Mouse (Mus musculus) gastrocnemius, adult 2 months (tissue): ENCODE measurements at regions not wholly inside any gene's neighbourhood (a gene's known extent, or its start where the extent isn't known, plus 50 kb on each side); places are given as distances from the start of the nearest gene placed in this dataset.
"Not testable (repeated sequence)": the region's sequence is repeated elsewhere in the genome, so short reads cannot be mapped to it uniquely, and the experiment has no call there.

ENCODE experiments used
- DNase-seq: peaks from one replicate; pipeline ENCODE4 v3.0.0; 2022
- H3K27ac ChIP-seq: fragments of 200-600 bp; 2 replicates; pipeline ENCODE4 v1.8.1; 2022; ENCODE audit warnings: mild to moderate bottlenecking
- H3K4me3 ChIP-seq: fragments of 200-600 bp; 2 replicates; pipeline ENCODE4 v1.8.1; 2022; ENCODE audit warnings: mild to moderate bottlenecking, moderate library complexity
- CTCF ChIP-seq: fragments of 200-600 bp; IDR thresholded peaks from 2 replicates; pipeline ENCODE4 v1.8.1; 2022; ENCODE audit warnings: antibody characterized with exemption, mild to moderate bottlenecking, moderate library complexity
- intact Hi-C: fragments of 180-260 bp; cut with DNase I; formaldehyde crosslinking; loops from one replicate; pipeline ENCODE4 v1.15.1; 2025

DNA sequence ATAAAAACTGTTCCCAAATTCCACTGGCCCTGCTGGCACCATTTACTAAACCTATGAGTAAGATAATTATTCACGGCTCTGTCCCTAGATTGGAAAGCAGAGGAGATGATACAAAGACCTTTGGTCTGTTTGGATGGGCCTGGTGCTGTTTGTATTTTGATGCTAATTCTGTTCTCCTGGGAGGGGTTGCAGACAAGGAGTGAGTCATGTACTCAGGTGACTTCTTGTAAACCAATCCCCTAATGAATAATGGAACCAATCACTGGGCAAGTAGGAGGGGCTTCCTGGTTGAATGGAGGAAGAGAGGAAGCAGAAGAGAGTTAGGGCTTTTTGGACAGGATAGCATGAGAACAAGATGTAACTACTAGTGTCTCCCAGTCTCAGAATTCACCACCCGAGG lies 130.0 kb upstream of the Gm9972 start:
- Histone ChIP-seq H3K27ac (no peak overlapping the region), H3K4me3 (no peak overlapping the region)
- intact Hi-C loops = no loop called here
- no peak for DNase-seq
- TF ChIP-seq CTCF = no peak

GRCm38 (mm10) chr11:42906020-42906419 lies 129.5 kb upstream of the Gm9972 start:
- intact Hi-C loops = no loop called here
- no peak overlapping the region for H3K27ac ChIP-seq
- no peak for TF ChIP-seq CTCF
- no peak overlapping the region for H3K4me3 ChIP-seq
- no peak for DNase-seq

DNA sequence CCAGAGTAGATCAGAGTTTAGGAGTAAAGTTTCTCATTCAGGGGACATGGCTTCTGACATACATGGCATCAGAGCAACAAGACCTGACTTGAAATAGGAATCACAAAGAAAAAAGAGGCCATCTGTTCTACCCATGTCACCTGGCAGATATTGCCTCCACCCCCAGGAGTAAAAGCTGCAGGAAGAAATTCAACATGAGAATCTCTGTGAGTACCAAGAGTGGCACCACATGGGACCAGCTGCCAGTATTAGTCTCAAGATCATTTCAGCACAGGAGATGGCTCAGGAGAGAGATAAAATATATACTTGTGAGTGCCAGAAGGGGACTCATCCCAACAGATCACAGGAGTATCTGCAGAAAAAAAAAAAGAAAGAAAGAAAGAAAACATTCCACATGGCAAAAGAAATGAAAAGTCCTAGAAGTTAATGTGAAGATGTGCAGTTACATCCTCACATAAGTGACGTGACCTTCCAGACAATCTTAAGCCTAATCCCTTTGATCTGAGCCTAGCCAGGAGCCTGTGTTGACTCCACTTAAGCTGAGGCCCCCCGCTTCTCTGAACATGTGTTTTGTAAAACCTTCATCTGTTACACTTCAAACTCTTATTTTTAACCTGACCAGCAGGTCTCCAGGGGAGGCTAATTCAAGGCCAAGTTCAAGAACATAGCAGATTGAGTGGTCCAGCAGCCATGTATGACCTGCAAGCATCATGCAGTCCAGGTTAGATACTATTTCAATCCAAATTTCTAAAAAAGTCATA lies 118.9 kb upstream of the Gm9972 start:
- DNase-seq = no peak
- intact Hi-C loops = no loop called here
- no peak for TF ChIP-seq CTCF
- no peak overlapping the region for H3K4me3 ChIP-seq
- H3K27ac ChIP-seq = no peak overlapping the region

DNA sequence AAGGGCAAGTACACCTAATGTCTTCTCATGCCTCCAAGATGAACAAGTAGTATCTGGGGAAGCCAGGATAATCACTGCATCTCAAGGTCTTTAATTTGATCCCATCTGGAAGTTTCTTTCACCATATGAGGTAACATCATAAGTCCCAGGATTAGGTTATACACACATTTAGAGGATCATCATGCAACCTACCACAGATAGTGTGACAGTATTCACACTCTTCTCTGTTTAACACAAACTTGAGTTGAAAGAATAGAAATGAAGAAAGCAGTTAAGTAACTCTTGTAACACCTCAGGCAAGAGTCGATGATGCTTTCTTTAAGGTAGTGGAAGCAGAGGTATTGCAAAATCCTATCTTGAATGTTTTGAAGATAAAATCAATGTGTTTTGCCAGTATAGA lies 116.3 kb upstream of the Gm9972 start:
- TF ChIP-seq CTCF = no peak
- intact Hi-C loops = no loop called here

DNA sequence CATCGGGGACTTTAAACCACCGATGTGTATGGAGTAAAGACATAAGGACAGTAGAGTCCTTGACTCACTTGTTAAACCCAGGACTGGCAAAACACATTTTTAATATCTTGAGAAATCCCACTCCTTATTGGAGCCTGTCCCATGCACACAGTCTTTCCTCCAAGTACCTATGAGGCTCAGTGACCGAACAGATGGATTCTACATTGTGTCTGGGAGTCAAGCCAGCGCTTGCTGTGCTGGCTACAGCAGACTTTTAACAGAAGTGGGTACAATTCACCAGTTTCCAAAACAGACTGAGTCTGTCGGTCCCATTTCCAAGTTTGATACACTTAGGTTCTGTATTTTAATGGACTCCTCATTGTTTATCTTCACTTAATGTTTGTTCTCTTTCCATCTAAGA lies 108.4 kb upstream of the Gm9972 start:
- no peak for DNase-seq
- intact Hi-C loops = no loop called here
- TF ChIP-seq CTCF = no peak
- Histone ChIP-seq H3K4me3 (no peak overlapping the region), H3K27ac (no peak overlapping the region)

More for the DNA sequence above, 116.3 kb upstream of the Gm9972 start:
- no peak for DNase-seq
- no peak overlapping the region for H3K27ac ChIP-seq
- no peak overlapping the region for H3K4me3 ChIP-seq

GRCm38 (mm10) chr11:42928916-42929315 lies 106.6 kb upstream of the Gm9972 start:
- intact Hi-C loops = no loop called here
- no peak for DNase-seq
- Histone ChIP-seq H3K27ac (no peak overlapping the region), H3K4me3 (no peak overlapping the region)
- no peak for TF ChIP-seq CTCF

DNA sequence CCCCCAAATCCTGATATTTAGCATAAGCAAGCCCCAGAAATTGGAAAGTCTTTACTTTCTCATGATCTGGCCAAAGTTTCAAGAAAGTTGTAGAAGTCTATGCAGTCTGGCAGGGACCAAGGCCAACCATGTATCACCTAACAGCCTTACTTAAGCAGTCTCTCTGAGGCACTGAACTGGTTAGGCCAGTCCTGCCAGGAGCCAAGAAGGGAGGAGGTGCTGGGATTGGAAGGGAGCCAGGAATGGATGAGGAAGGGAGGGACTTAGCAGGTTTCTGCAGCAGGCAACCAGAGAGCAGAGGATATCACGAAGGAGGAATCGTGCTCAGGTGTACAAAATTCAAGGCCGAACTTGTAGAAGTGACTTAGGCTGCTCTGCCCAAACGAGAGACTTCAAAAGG lies 96.3 kb upstream of the Gm9972 start:
- DNase-seq, H3K27ac ChIP-seq, intact Hi-C loops, H3K4me3 ChIP-seq: not testable (repeated sequence)

DNA sequence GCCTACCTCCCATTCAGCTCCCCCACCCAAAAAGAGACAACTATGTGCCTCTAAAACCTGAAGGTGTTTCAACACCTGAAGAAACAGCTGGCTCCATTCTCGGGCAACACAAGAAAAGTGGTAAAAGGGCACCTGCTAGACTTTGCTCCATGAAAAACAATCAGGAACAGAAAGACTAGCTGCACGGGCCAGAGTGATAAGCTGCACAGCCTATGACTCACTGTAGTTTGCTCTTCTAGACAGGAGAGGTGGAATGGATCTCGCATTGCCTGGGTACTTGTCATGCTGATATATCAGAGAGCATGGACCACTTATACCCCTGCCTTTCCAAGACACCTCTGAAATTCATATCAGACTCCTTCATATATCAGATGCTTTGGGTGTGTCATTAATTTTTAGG lies 94.0 kb upstream of the Gm9972 start:
- Histone ChIP-seq H3K27ac (no peak overlapping the region), H3K4me3 (no peak overlapping the region)
- intact Hi-C loops = no loop called here
- DNase-seq = no peak
- no peak for TF ChIP-seq CTCF

- intact Hi-C loops = no loop called here
- TF ChIP-seq CTCF = no peak
- Histone ChIP-seq H3K4me3 (no peak overlapping the region), H3K27ac (no peak overlapping the region)
- no peak for DNase-seq
Measured at GRCm38 (mm10) chr11:42942284-42942683, 93.3 kb upstream of the Gm9972 start.

GRCm38 (mm10) chr11:42944573-42944972 lies 91.0 kb upstream of the Gm9972 start:
- TF ChIP-seq CTCF = no peak
- Histone ChIP-seq H3K4me3 (no peak overlapping the region), H3K27ac (no peak overlapping the region)
- DNase-seq = no peak
- intact Hi-C loops = no loop called here

DNA sequence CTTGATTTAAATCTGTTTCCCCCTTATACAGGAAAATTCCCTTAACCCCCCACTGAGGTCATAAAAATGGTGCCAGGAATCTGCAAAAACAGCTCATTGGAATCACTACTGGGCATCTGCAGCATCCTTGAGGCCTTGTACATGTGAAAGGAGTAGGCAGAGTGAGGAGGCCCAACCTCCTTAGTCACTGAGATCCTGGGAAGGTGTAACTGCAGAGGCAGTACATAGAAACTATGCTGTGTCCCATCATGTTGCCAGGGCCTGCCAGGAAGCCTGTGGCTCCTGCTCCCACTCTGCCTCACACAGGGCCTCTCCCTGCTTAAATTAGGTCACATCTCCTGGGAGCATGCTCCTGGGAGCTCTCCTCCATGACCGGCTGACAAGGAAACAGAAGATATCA lies 85.7 kb upstream of the Gm9972 start:
- no peak for TF ChIP-seq CTCF
- H3K4me3 ChIP-seq = no peak overlapping the region
- no peak for DNase-seq
- intact Hi-C loops = no loop called here
- no peak overlapping the region for H3K27ac ChIP-seq

DNA sequence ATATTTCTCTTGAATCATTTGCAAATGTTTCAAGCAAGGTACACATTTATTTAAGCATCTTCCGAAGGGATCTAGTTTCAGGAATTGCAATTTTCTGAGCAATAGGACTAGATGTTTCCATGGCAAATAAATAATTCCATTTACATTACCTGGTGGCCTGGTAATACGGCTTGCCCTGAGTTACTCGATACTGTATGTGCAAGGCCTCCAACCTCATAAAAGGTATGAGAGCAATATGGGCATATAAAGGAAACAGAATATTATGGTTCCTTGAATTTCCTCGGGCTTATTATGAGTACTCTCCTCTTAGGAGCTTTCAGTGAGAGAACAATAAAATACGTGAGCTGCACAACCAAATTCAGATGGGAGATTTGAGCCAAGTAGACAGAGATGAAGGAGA lies 81.4 kb upstream of the Gm9972 start:
- no peak overlapping the region for H3K27ac ChIP-seq
- DNase-seq = no peak
- no peak overlapping the region for H3K4me3 ChIP-seq
- TF ChIP-seq CTCF = no peak
- intact Hi-C loops = no loop called here

DNA sequence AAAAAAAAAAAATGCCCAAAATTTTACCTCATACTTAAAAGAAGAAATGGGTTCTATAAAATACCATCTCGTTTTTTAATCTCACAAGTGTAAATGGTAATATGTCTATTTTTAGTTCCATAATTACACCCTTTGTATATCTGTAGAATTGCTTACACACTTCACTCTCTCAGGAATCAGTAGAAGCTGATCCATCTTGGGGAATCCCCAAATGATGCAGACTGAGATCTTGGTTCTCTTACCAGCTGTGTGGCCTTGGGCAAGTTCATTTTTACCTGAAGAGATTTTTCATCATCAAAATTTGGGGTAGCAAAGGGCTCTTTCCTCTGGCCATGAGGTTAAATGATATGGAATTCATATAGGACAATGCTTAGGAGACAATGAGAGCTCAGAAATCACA lies 69.8 kb upstream of the Gm9972 start:
- TF ChIP-seq CTCF = no peak
- no peak overlapping the region for H3K27ac ChIP-seq
- no peak overlapping the region for H3K4me3 ChIP-seq
- no peak for DNase-seq
- intact Hi-C loops = no loop called here

GRCm38 (mm10) chr11:42978245-42978644 lies 57.3 kb upstream of the Gm9972 start:
- intact Hi-C loops = no loop called here
- H3K4me3 ChIP-seq = no peak overlapping the region
- TF ChIP-seq CTCF = no peak
- DNase-seq = no peak
- H3K27ac ChIP-seq = no peak overlapping the region
